Mouse (Mus musculus): Measurements from ENCODE around the gene 1520401A03Rik.
"Not testable (repeated sequence)": the region's sequence is repeated elsewhere in the genome, so short reads cannot be mapped to it uniquely, and the experiment has no call there.

DNA sequence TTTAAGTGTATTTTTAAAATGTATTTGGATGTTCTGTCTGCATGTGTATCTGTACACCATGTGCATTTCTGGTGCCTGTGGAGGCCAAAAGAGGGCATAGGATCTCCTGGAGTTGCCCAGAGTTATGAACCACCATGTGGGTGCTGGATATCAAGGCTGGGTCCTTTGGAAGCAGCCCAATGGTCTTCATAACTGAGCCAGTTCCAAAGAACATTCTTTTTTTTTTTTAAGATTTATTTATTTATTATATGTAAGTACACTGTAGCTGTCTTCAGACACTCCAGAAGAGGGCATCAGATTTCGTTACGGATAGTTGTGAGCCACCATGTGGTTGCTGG is 49.6 kb upstream of the 1520401A03Rik start:
- TF ChIP-seq CTCF, EP300 (IDR thresholded peaks at IDR 0.05; ENCODE audit: low read depth): not testable (repeated sequence)
